Mouse (Mus musculus): Measurements from ENCODE around the gene Pex11b. TPM values are rescaled to one million over a fixed set of nuclear protein-coding genes. Genes with fewer than 3 reads are reported as not detected.

The Pex11b gene
- polyA plus RNA-seq, 1 experiment: 0.24 TPM

DNA sequence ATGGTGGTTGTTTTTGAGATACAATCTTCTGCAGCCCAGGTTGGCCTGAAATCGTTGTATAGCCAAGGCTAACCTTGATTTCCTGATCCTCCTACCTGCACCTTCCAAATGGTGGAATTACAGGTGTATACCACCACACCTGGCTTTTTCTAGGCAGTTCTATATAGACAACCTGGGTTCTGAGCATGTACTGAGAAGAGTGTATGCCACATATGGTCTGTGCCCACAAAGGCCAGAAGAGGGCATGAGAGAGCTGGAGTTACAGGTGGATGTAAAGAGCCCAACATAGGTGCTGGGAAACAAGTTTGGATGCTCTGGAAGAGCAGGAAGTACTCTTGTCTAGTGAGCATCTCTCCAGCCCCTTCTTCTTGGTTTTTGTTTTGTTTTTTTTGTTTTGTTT lies 32.1 kb downstream of the Pex11b start:
- Histone ChIP-seq H3K4me3 (replicated peaks) (no peak overlapping the region), H3K27me3 (ENCODE audit: control insufficient read depth) (peaks cover 31% of the 10 kb centered on the region), H3K9me3 (ENCODE audit: control insufficient read depth, low read length) (no peaks in the 10 kb centered on the region), H3K4me1 (ENCODE audit: control insufficient read depth) (peaks cover 17% of the 10 kb centered on the region), H3K36me3 (ENCODE audit: control insufficient read depth) (no peaks in the 10 kb centered on the region)
- TF ChIP-seq TAL1 (IDR thresholded peaks at IDR 0.05; ENCODE audit: low read length): no peak
- TF ChIP-seq GATA1 (IDR thresholded peaks at IDR 0.05; ENCODE audit: low read length): no peak

DNA sequence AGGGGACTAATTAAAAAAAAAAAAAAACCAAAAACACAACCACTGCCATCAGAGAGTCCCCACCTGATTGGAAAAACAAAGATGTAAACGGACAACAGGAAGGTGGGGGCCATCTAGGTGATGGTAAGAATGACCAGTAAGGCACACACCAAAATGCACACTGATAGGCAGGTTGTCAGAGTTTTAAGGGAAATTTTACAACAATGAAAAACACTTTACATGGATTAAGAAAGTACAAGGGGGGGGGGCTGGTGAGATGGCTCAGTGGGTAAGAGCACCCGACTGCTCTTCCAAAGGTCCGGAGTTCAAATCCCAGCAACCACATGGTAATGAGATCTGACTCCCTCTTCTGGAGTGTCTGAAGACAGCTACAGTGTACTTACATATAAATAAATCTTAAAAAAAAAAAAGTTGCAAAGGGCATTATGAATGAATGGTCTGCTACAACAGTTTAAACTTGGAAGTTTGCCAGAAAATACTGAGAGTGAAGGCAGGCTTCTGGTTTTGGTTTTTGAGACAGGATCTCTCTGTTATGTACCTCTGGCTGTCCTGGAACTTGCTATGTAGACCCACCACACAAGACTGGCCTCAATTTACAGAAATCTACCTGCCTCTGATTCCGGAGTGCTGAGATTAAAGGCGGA lies 33.4 kb downstream of the Pex11b start:
- TF ChIP-seq TAL1 (IDR thresholded peaks at IDR 0.05; ENCODE audit: low read length) (no peak), GATA1 (IDR thresholded peaks at IDR 0.05; ENCODE audit: low read length) (no peak)
- Histone ChIP-seq H3K4me3 (replicated peaks) (no peak overlapping the region), H3K36me3 (ENCODE audit: control insufficient read depth) (no peaks in the 10 kb centered on the region), H3K9me3 (ENCODE audit: control insufficient read depth, low read length) (no peaks in the 10 kb centered on the region), H3K4me1 (ENCODE audit: control insufficient read depth) (peaks cover 14% of the 10 kb centered on the region), H3K27me3 (ENCODE audit: control insufficient read depth) (peaks cover 29% of the 10 kb centered on the region)

DNA sequence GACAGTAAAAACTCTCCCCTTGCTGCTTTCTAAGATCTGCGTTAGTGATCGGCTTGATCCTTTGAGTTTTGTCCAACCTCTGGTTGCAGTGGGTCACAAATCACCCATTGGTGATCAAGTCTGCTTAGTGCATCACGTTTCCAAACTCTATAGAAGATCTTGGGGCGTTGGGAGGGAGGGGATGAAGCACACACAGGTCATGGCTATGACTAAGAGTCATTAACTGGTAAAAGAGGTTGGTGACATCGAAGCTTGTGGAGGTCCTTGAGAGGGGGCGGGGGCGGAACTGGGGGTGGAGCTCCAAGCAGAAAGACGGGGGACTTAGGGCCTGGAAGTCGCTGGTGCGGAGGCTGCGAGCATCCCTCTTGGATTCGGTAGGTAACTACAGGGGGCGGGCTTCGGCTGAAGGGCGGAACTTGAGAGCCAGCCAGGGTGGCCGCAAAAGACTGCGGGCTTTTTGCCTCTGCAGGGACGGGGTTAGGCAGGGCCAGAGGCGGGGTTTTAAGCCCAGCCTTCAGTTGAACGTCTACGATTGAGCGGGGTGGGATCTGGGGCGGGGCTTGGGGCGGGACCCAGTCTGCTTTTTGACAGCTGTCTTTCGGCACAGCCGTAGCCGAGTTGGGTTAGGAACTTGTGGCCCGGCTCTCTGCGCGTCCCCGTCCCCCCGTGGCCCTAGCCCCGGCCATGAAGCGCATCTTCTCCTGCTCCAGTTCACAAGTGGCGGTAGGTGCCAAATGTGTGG lies 34.7 kb downstream of the Pex11b start, which contains the start of gene Ankrd35:
Ankrd35 (plus strand) TSS at position 405 of the 742 bp plus-strand sequence.
- Histone ChIP-seq H3K4me1 (ENCODE audit: control insufficient read depth) (peaks cover 11% of the 10 kb centered on the region), H3K9me3 (ENCODE audit: control insufficient read depth, low read length) (no peaks in the 10 kb centered on the region), H3K4me3 (replicated peaks) (peak within 1 kb of the TSS; percentile 52), H3K27me3 (ENCODE audit: control insufficient read depth) (peaks cover 29% of the 10 kb centered on the region), H3K36me3 (ENCODE audit: control insufficient read depth) (no peaks in the 10 kb centered on the region)
- TF ChIP-seq GATA1 (IDR thresholded peaks at IDR 0.05; ENCODE audit: low read length) (no peak), TAL1 (IDR thresholded peaks at IDR 0.05; ENCODE audit: low read length) (no peak)

DNA sequence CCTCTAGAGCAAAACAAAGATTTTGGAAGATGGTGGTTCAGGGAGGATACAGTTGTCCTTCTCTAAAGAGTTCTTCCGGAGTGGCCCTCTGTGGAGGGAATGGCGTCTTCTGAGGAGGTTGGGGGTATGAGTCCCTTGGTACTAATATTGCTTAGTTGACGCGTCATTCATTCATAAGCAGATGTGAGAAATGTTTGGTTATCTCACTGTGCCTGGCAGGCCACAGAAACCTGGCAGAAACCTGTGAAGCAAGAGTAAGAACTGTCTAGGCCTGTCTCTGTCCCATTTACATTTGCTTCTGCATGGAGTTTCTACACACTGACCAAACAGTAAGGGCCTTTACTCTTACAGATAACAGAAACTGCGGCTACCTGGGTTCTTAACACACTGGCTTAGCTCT lies 36.3 kb downstream of the Pex11b start:
- Histone ChIP-seq H3K9me3 (ENCODE audit: control insufficient read depth, low read length) (no peaks in the 10 kb centered on the region), H3K36me3 (ENCODE audit: control insufficient read depth) (no peaks in the 10 kb centered on the region), H3K27me3 (ENCODE audit: control insufficient read depth) (peaks cover 29% of the 10 kb centered on the region), H3K4me1 (ENCODE audit: control insufficient read depth) (peaks cover 11% of the 10 kb centered on the region), H3K4me3 (replicated peaks) (no peak overlapping the region)
- TF ChIP-seq TAL1 (IDR thresholded peaks at IDR 0.05; ENCODE audit: low read length) (no peak), GATA1 (IDR thresholded peaks at IDR 0.05; ENCODE audit: low read length) (no peak)

DNA sequence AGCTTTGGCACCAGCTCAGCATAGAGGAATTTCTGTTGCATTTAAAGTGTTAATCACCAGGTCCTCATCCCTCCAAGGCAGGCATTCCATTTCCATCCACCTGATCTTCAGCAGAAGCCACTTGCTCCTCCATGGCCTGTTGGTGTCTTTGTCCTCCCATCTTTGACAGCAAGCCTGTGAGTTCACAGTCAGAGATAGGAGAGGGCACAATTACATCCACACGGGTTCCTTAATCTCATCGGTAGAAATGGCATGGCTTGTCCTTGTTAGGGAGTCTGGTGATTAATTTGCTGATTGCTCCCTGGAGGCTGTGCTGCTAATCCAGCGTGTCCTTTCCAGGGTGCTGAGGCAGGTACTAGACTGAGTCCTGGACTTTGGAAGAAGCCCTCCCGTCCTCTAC lies 38.3 kb downstream of the Pex11b start:
- H3K4me1 ChIP-seq (ENCODE audit: control insufficient read depth): peaks cover 12% of the 10 kb centered on the region
- no peaks in the 10 kb centered on the region for H3K36me3 ChIP-seq (ENCODE audit: control insufficient read depth)
- no peak overlapping the region for H3K4me3 ChIP-seq (replicated peaks)
- H3K27me3 ChIP-seq (ENCODE audit: control insufficient read depth): peaks cover 29% of the 10 kb centered on the region
- no peaks in the 10 kb centered on the region for H3K9me3 ChIP-seq (ENCODE audit: control insufficient read depth, low read length)
- TF ChIP-seq GATA1 (IDR thresholded peaks at IDR 0.05; ENCODE audit: low read length) (no peak), TAL1 (IDR thresholded peaks at IDR 0.05; ENCODE audit: low read length) (no peak)

DNA sequence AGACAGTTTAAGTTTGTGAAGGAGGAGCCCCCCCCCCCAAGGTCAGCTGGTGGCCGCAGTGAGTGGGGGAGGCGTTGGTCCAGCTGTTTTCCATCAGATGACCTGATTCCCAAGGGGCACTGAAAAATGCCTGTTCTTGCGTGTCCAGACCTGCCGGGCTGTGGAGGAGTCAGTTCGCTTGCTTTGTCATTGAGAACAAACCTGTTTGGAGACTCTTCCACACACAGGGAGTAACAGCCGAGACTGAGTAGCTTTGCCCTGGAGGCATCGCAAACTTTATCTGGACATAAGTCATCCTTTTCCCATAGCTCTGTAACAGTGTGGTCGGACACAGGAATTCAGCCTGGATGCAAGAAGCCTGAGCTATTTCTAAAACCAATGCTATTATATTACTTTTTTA lies 39.3 kb downstream of the Pex11b start:
- Histone ChIP-seq H3K4me3 (replicated peaks) (no peak overlapping the region), H3K4me1 (ENCODE audit: control insufficient read depth) (peaks cover 20% of the 10 kb centered on the region), H3K36me3 (ENCODE audit: control insufficient read depth) (no peaks in the 10 kb centered on the region), H3K9me3 (ENCODE audit: control insufficient read depth, low read length) (no peaks in the 10 kb centered on the region), H3K27me3 (ENCODE audit: control insufficient read depth) (peaks cover 27% of the 10 kb centered on the region)
- TF ChIP-seq TAL1 (IDR thresholded peaks at IDR 0.05; ENCODE audit: low read length) (no peak), GATA1 (IDR thresholded peaks at IDR 0.05; ENCODE audit: low read length) (no peak)

DNA sequence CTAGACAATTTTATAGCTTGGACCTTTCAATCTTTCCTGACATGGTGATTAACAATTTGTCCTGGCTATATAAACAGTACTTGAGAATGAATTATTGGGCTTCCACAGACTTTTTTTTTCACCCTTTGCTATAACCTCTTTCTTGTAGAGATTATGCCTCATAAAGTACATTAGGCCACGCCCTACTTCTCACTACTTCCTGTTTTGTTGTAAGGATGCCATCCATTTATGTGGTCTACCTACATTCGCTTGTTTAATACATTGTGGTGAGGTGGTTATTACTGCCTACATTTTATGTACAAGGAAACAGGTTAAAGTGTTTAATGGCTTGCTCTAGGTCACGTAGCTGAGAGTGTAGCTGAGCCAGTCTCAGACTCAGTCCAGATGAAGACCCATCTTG lies 40.0 kb downstream of the Pex11b start:
- H3K4me1 ChIP-seq (ENCODE audit: control insufficient read depth): peaks cover 16% of the 10 kb centered on the region
- H3K4me3 ChIP-seq (replicated peaks): no peak overlapping the region
- TF ChIP-seq GATA1 (IDR thresholded peaks at IDR 0.05; ENCODE audit: low read length) (no peak), TAL1 (IDR thresholded peaks at IDR 0.05; ENCODE audit: low read length) (no peak)
- H3K9me3 ChIP-seq (ENCODE audit: control insufficient read depth, low read length): no peaks in the 10 kb centered on the region
- peaks cover 20% of the 10 kb centered on the region for H3K27me3 ChIP-seq (ENCODE audit: control insufficient read depth)
- no peaks in the 10 kb centered on the region for H3K36me3 ChIP-seq (ENCODE audit: control insufficient read depth)

DNA sequence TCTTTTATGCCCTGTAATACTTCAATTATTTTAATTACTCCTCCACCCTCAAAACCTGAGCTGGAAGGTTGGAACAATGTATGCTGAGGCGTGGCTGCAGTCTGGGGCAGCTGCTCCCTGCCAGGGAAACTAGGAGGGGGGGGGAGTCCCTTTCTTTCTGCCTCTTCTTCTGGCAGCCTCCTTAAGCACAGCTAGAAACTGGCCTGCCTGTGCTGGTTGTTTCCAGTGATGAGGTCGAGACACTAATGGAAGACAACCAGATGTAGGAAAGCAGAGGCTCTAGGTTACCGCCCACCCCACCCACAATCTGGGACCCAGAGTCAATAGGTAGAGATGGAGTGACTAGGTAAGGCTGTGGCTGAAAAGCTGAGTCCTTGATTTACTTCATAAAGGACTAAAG lies 40.5 kb downstream of the Pex11b start:
- TF ChIP-seq GATA1 (IDR thresholded peaks at IDR 0.05; ENCODE audit: low read length): no peak
- TF ChIP-seq TAL1 (IDR thresholded peaks at IDR 0.05; ENCODE audit: low read length): no peak
- Histone ChIP-seq H3K4me3 (replicated peaks) (no peak overlapping the region), H3K27me3 (ENCODE audit: control insufficient read depth) (peaks cover 14% of the 10 kb centered on the region), H3K9me3 (ENCODE audit: control insufficient read depth, low read length) (no peaks in the 10 kb centered on the region), H3K4me1 (ENCODE audit: control insufficient read depth) (peaks cover 15% of the 10 kb centered on the region), H3K36me3 (ENCODE audit: control insufficient read depth) (no peaks in the 10 kb centered on the region)

DNA sequence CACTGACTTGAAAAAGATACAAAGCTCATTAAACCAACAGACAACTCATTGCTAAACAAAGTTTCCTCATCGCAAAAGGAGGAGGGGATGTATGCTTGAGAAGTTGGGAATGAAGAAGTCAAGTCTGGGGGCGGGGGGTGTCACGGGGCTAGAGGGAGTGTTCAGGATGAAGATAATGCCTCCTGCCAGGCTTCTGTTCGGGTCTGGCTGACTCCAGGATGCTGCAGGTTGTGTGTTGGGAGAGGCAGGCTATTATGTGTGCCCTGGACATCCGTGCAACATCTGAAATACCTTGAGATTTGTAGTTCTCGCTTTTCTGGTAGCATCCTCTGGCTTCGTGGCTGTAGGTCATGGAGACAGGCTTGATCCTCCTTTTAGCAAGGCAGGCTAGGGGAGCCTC lies 43.3 kb downstream of the Pex11b start:
- Histone ChIP-seq H3K9me3 (ENCODE audit: control insufficient read depth, low read length) (no peaks in the 10 kb centered on the region), H3K4me3 (replicated peaks) (no peak overlapping the region), H3K36me3 (ENCODE audit: control insufficient read depth) (no peaks in the 10 kb centered on the region), H3K4me1 (ENCODE audit: control insufficient read depth) (peaks cover 17% of the 10 kb centered on the region), H3K27me3 (ENCODE audit: control insufficient read depth) (peaks cover 14% of the 10 kb centered on the region)
- TF ChIP-seq GATA1 (IDR thresholded peaks at IDR 0.05; ENCODE audit: low read length) (no peak), TAL1 (IDR thresholded peaks at IDR 0.05; ENCODE audit: low read length) (no peak)
